Mouse (Mus musculus) G1E (cell line): ENCODE measurements around the gene Wasf2.

Source experiments
- CTCF ChIP-seq: IDR thresholded peaks from 2 replicates; pipeline ENCODE4 v1.5.1; 2012; ENCODE audit warnings: low read depth, low read length, inconsistent platforms, mixed read lengths
- GATA1 ChIP-seq: IDR thresholded peaks from 2 replicates; pipeline ENCODE4 v1.6.1; 2012; ENCODE audit warnings: borderline replicate concordance, low read length, inconsistent platforms, mixed read lengths
- GATA2 ChIP-seq: IDR thresholded peaks from 2 replicates; pipeline ENCODE4 v1.6.1; 2012; ENCODE audit warnings: low read depth, low read length, inconsistent platforms, borderline replicate concordance
- POLR2AphosphoS5 ChIP-seq: IDR thresholded peaks from 2 replicates; pipeline ENCODE4 v1.6.1; 2012; ENCODE audit warnings: low read depth, low read length, inconsistent platforms; ENCODE audit not compliant: insufficient replicate concordance
- TAL1 ChIP-seq: conservative IDR thresholded peaks from 2 replicates; pipeline ENCODE4 v1.6.1; 2012; ENCODE audit warnings: low read depth, low read length, inconsistent platforms, mixed read lengths

GRCm38 (mm10) chr4:133160211-133160610 lies 29.9 kb downstream of the Wasf2 start:
- TF ChIP-seq POLR2AphosphoS5 (no peak), CTCF (no peak), GATA1 (no peak), TAL1 (no peak), GATA2 (no peak)
